Mouse (Mus musculus) liver, embryonic 14.5 days (tissue): ENCODE measurements around the gene Scml4.
A peak's percentile ranks its signal among the peaks of the same experiment; 100 is the strongest.

Source experiments
- CTCF ChIP-seq: IDR thresholded peaks from 2 replicates; pipeline ENCODE4 v1.5.1; 2016; ENCODE audit warnings: antibody characterized with exemption, low read depth, control low read depth
- EP300 ChIP-seq: IDR thresholded peaks from 2 replicates; pipeline ENCODE4 v1.6.1; 2016; ENCODE audit warnings: antibody characterized with exemption, low read depth

GRCm38 (mm10) chr10:42860159-42860911 is at the start of gene Scml4:
- TF ChIP-seq CTCF (0 out of 2 replicates have a peak, but pooled peaks have one; percentile 1), EP300 (no peak)
